Mouse (Mus musculus) spleen, postnatal 0 days (tissue): ENCODE results near the gene 1700001F09Rik. TPM values are rescaled to one million over a fixed set of nuclear protein-coding genes. Genes with fewer than 3 reads are reported as not detected.

ENCODE experiments used
- polyA plus RNA-seq: library from polyadenylated mRNA; unstranded; fragments of >200 nt; fragmentation: Nextera tagmentation; extraction: Ambion mirVana; gene quantifications from 2 replicates; pipeline ENCODE4 v1.2.1, GENCODE M21; 2015

1700001F09Rik gene
- not detected in 2 replicates for polyA plus RNA-seq

GRCm38 (mm10) chr14:43347711-43348110 lies at the start of gene 1700001F09Rik:
TSS of gene 1700001F09Rik (minus strand) at chr14:43347811.

GRCm38 (mm10) chr14:43293503-43293902 lies 54.1 kb downstream of the 1700001F09Rik start, which contains the start of gene Gm8127:
TSS of gene Gm8127 (minus strand) at chr14:43293832.

Other genes starting within 250 kb of the 1700001F09Rik start
- not detected in 2 replicates for gene Gm8104, start 247.2 kb downstream of the 1700001F09Rik start, polyA plus RNA-seq
- not detected in 2 replicates for gene Gm7233, start 167.9 kb downstream of the 1700001F09Rik start, polyA plus RNA-seq
- not detected in 2 replicates for gene Gm8122, start 112.5 kb downstream of the 1700001F09Rik start, polyA plus RNA-seq
- not detected in 2 replicates for gene Gm8126, start 89.2 kb downstream of the 1700001F09Rik start, polyA plus RNA-seq
- gene Gm9732, start 72.8 kb downstream of the 1700001F09Rik start, polyA plus RNA-seq = not detected in 2 replicates
- gene Gm8127, start 54.0 kb downstream of the 1700001F09Rik start, polyA plus RNA-seq = not detected in 2 replicates
- not detected in 2 replicates for gene Gm8138, start 68.5 kb upstream of the 1700001F09Rik start, polyA plus RNA-seq
- not detected in 2 replicates for gene Gm5799, start 195.8 kb upstream of the 1700001F09Rik start, polyA plus RNA-seq
- not detected in 2 replicates for gene Gm17654, start 231.3 kb upstream of the 1700001F09Rik start, polyA plus RNA-seq